Mouse (Mus musculus): Measurements from ENCODE around the gene Slit1. TPM values are rescaled to one million over a fixed set of nuclear protein-coding genes. Genes with fewer than 3 reads are reported as not detected.
A peak's percentile ranks its signal among the peaks of the same experiment; 100 is the strongest.

Slit1 gene
- polyA plus RNA-seq, 1 experiment from 2014 or later: 0.87 TPM

DNA sequence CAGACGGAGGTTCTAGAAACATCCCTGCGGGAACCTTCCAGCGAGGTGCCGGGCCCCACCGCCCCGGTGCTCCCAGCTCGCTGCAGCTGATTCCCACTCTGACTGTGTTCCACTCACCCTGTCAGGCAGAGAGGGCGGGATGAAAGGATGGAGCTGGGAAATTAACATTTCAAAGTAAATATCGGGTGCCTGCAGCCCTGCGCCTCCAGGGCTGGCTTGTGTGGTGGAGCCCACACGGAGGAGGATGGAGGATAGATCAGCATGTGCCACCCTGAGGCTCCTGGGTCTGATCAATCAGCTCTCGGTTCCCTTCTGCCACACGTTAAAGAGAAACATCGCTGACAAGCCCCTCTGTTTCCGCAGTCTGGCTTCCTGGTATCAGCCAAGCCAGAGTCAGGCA, 64.4 kb downstream of the Slit1 start:
- H3K4me1 ChIP-seq: peaks cover 45% of the 10 kb centered on the region
- no peak for DNase-seq (ENCODE audit: low spot score)
- no peaks in the 10 kb centered on the region for H3K36me3 ChIP-seq
- H3K9me3 ChIP-seq: no peaks in the 10 kb centered on the region
- peaks cover 37% of the 10 kb centered on the region; the same call in 1 of the 2 replicates for H3K27me3 ChIP-seq (ENCODE audit: insufficient read depth, poor library complexity, severe bottlenecking)
- peak overlapping the region; percentile 57; the same call in 1 of the 2 replicates for H3K27ac ChIP-seq
- WGBS: 20% methylated on average over 15 of the region's 15 CpGs
- no peak overlapping the region for H3K4me3 ChIP-seq

DNA sequence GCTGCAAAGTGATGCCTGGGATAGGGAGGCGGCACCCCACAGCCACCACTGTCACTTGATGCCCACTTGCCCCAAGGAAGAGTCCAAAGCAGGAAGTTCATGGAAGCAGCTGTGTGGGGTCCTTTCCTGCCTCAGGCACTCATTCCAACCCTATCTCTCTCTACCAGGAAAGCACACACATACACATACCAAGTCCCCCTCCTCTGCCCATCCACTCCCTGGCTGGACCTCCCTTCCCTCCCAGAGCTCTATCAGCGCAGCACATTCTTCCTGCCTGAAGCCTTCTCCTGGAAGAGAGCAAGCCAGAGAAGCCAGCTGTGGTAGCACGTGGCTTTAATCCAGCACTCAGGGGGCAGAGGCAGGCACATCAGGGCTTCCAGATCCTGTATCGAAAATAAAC, 65.9 kb downstream of the Slit1 start:
- Histone ChIP-seq H3K27me3 (ENCODE audit: insufficient read depth, poor library complexity, severe bottlenecking) (peaks cover 37% of the 10 kb centered on the region; the same call in 1 of the 2 replicates), H3K4me1 (peaks cover 47% of the 10 kb centered on the region), H3K4me3 (no peak overlapping the region), H3K36me3 (no peaks in the 10 kb centered on the region), H3K27ac (0 out of 2 replicates have a peak overlapping the region, but pooled peaks have one; percentile 16), H3K9me3 (no peaks in the 10 kb centered on the region)
- peak; percentile 85 for DNase-seq (ENCODE audit: low spot score)
- 23% methylated on average over 4 of the region's 4 CpGs for WGBS

DNA sequence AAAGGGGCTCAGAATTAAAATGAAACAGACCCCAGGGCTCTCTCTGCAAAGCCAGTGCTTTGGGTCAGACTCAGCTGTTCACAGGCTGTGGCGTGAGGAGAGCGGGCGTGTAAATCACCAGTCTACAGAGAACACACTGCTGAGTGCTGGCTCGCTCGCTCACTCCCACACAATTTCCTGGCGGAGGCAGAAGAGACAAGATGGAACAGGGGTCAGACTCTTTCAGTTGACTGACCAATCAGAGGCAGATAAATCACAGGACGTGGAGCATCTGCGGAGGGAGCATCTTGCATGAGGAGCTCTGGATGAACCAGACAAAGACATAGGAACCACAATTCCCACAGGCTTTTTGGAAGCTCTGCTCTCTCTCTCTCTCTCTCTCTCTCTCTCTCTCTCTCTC, 67.9 kb downstream of the Slit1 start:
- Histone ChIP-seq H3K4me1 (peaks cover 57% of the 10 kb centered on the region), H3K36me3 (no peaks in the 10 kb centered on the region), H3K27ac (no peak overlapping the region), H3K4me3 (no peak overlapping the region), H3K27me3 (ENCODE audit: insufficient read depth, poor library complexity, severe bottlenecking) (peaks cover 44% of the 10 kb centered on the region; the same call in 1 of the 2 replicates), H3K9me3 (no peaks in the 10 kb centered on the region)
- WGBS: 57% methylated on average over 8 of the region's 8 CpGs
- no peak for DNase-seq (ENCODE audit: low spot score)

DNA sequence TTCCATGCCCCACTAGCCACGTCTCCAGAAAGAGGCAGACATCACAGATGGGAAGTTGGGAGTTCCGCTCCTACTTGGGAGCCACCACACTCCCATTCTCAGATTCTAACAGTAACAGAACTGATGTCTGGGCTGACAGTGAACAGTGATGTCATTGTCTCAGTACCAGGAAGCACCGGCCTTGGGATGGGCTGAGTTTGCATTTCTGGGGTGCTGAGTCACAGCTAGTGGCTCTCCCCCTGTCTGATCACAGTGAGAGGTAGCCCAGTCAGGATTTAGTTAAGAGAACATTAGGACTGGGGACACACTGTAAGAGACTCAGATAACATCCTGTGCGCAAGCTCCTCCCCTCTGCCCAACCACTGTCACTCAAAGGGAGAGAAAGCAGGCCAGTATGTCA, 69.1 kb downstream of the Slit1 start:
- no peaks in the 10 kb centered on the region for H3K9me3 ChIP-seq
- peaks cover 44% of the 10 kb centered on the region; the same call in 1 of the 2 replicates for H3K27me3 ChIP-seq (ENCODE audit: insufficient read depth, poor library complexity, severe bottlenecking)
- no peak for DNase-seq (ENCODE audit: low spot score)
- H3K4me1 ChIP-seq: peaks cover 66% of the 10 kb centered on the region
- no peaks in the 10 kb centered on the region for H3K36me3 ChIP-seq
- no peak overlapping the region for H3K4me3 ChIP-seq
- no peak overlapping the region for H3K27ac ChIP-seq
- 50% methylated on average over 4 of the region's 4 CpGs for WGBS

DNA sequence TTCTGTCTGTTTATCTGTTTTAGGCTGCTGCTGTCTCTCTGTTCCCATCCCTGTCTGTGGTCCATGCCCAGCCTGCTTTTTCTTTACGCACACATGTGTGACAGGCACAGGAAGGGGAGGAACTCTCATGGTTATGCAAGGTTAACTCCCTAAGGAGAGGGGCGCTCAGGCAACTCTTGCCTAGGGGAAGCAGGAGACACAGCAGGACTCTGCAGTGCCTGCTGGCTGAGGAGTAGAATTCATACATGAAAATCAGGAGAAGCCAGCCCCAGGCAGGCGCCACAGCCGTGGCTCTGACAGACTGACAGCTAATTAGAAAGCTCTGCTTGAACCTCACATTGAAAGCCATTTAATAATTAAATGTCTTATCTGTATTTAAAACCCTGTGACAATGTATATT, 70.6 kb downstream of the Slit1 start:
- no peak overlapping the region for H3K27ac ChIP-seq
- H3K9me3 ChIP-seq: no peaks in the 10 kb centered on the region
- no peak overlapping the region for H3K4me3 ChIP-seq
- DNase-seq (ENCODE audit: low spot score): no peak
- H3K4me1 ChIP-seq: peaks cover 70% of the 10 kb centered on the region
- whole genome bisulfite sequencing: 64% methylated on average over 4 of the region's 4 CpGs
- no peaks in the 10 kb centered on the region for H3K36me3 ChIP-seq
- peaks cover 42% of the 10 kb centered on the region; the same call in 1 of the 2 replicates for H3K27me3 ChIP-seq (ENCODE audit: insufficient read depth, poor library complexity, severe bottlenecking)

DNA sequence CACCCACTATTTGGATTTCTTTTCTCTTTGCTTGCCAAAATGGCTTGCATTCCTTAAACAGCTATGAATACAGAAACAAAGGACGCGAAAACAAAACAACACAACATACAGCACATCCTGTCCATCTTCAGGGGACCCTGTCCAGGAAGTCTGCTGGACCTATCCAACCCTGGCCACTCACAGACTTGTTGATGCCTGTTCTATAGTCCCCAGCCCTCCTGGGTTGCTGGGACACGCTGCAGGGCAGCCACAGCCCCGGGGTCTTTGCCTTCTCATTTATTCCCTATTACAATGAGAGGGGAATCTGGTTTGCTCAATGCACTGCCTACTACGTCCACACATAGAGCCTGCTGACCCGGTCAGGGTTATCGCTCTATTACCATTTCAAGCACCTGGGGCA, 72.5 kb downstream of the Slit1 start:
- H3K4me3 ChIP-seq: no peak overlapping the region
- 58% methylated on average over 7 of the region's 7 CpGs for WGBS
- H3K27ac ChIP-seq: no peak overlapping the region
- H3K36me3 ChIP-seq: no peaks in the 10 kb centered on the region
- H3K4me1 ChIP-seq: peaks cover 64% of the 10 kb centered on the region
- DNase-seq (ENCODE audit: low spot score): no peak
- H3K9me3 ChIP-seq: no peaks in the 10 kb centered on the region
- H3K27me3 ChIP-seq (ENCODE audit: insufficient read depth, poor library complexity, severe bottlenecking): peaks cover 40% of the 10 kb centered on the region

DNA sequence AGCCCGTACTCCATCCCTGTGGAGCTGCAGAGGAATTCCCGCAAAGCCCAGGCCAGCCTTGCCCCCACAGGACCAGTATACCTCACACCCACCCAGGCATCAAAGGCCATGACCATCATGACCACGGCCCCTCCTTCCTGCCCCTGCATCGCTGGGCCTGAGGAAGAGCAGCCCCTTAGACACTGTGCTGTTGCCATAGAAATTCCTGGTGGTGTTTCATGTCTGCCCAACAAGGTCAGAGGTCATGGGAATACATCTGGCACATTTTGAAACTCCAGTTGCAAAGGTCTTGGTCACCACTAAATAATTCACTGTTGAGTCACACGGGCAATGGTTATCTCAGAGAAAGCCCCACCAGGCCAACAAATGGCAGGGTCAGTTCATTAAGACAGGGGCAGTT, 73.0 kb downstream of the Slit1 start:
- Histone ChIP-seq H3K9me3 (no peaks in the 10 kb centered on the region), H3K4me3 (no peak overlapping the region), H3K27me3 (ENCODE audit: insufficient read depth, poor library complexity, severe bottlenecking) (peaks cover 40% of the 10 kb centered on the region), H3K36me3 (no peaks in the 10 kb centered on the region), H3K4me1 (peaks cover 64% of the 10 kb centered on the region), H3K27ac (no peak overlapping the region)
- WGBS: 35% methylated on average over 5 of the region's 5 CpGs
- DNase-seq (ENCODE audit: low spot score): no peak

DNA sequence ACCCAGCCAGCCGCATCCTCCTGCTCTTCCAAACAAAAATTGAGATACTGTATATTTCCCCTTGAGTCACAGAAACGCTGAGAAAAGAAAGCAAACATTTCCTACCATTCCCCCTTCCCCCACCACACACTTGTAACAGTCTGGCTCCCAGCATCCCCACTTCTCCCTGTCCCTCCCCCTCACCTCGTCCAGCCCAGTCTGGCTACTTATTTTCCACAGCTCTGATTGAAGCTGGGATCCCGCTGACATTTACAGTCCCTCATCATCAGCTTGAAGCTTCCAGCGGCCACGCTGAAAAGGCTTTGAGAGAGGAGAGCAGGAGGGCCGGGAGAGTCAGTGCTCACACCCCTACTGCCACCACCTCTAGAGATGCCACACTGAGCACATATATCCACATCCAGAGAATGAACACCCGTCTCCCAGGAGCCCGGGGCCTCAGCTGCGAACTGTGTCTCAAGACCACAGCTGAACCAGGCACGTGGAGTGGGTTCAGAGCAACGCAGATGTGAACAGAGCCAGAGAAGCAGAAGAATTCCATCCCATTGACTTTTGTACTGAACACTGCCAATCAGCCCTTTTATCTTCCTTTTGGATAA, 73.6 kb downstream of the Slit1 start:
- no peak for DNase-seq (ENCODE audit: low spot score)

DNA sequence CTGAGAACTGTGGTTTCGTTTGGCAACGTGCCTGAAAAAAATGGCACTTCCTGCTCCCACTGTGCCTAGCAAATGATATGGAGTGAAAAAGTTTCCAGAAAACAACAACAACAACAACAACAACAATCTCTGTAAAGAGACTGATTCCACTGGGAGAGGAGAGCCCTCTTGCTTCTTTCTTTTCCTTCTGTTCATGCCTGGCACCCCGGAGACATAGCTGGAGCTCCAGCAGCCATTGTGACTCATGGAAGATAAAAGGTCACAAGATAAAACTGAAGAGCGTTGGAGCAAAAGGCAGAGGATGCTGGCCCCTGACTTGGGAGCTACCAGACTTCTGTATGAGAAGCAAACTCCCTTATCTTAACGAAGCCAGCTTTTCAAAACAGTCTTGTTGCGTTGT, 75.9 kb downstream of the Slit1 start:
- H3K4me1 ChIP-seq: peaks cover 65% of the 10 kb centered on the region
- no peak for DNase-seq (ENCODE audit: low spot score)
- peaks cover 68% of the 10 kb centered on the region for H3K27me3 ChIP-seq (ENCODE audit: insufficient read depth, poor library complexity, severe bottlenecking)
- no peak overlapping the region for H3K4me3 ChIP-seq
- no peaks in the 10 kb centered on the region for H3K36me3 ChIP-seq
- H3K9me3 ChIP-seq: no peaks in the 10 kb centered on the region
- H3K27ac ChIP-seq: no peak overlapping the region
- WGBS: 17% methylated on average over 6 of the region's 6 CpGs

More for the DNA sequence above, 73.6 kb downstream of the Slit1 start:
- Histone ChIP-seq H3K27ac (peak overlapping the region; percentile 42; the same call in 1 of the 2 replicates), H3K4me3 (no peak overlapping the region), H3K36me3 (no peaks in the 10 kb centered on the region), H3K4me1 (peaks cover 66% of the 10 kb centered on the region), H3K9me3 (no peaks in the 10 kb centered on the region), H3K27me3 (ENCODE audit: insufficient read depth, poor library complexity, severe bottlenecking) (peaks cover 47% of the 10 kb centered on the region)
- 34% methylated on average over 12 of the region's 12 CpGs for WGBS

DNA sequence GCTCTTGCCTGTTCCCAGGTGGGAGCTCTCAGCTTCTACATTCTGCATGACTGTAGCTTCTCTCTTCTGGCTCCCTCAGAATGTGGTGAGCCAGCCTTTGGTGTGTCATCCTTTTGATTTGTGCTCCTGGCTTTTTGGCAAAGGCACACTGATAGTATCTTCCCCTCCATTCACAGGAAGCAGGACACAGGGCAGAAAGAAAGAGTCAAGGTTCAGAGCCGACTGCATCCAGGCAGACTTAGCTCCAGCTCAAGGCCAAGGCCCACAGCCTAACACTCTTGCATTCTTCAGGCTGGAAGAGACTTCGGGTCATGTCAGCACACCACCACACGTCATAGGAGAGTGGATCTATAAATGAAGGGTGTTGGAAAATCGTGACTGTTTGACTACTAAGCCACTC, 77.5 kb downstream of the Slit1 start:
- no peak for DNase-seq (ENCODE audit: low spot score)
- Histone ChIP-seq H3K27ac (no peak overlapping the region), H3K9me3 (no peaks in the 10 kb centered on the region), H3K36me3 (no peaks in the 10 kb centered on the region), H3K27me3 (ENCODE audit: insufficient read depth, poor library complexity, severe bottlenecking) (peaks cover 64% of the 10 kb centered on the region), H3K4me1 (peaks cover 56% of the 10 kb centered on the region), H3K4me3 (no peak overlapping the region)
- WGBS: 52% methylated on average over 4 of the region's 4 CpGs

DNA sequence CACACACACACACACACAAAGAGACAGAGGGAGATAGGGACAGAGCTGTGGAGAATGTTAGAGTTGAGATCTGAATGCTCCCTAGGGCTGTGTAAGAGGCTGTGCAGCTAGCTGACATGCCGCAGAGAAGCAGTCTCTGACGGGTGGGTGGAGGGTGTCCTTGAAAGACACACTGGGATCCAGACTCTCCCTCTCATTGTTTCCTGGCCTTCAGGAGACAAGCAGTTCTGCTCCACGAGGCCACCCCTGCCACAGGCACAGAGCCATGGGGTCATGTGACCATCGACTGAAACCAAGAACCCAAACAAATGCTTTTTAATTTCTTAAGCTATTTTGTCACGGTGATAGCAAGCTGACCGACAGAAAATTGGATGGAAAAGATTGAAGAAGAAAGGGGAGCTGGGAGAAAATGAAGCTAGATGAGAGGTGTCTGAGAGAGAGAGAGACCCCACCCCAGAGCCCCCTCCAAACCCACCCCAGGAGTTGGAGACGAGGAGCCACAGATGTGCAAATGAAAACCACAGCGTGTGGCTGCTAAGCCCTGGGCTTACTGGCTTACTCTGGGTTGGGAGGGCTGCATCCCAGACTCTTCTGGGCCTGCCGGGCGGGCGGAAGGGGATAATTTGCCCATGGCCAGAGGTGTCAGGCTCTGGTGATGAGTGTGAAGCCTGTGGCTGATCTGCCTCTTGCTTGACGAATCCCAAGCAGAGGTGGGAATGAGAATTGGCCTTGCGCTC, 79.8 kb downstream of the Slit1 start:
- WGBS: 12% methylated on average over 13 of the region's 13 CpGs

DNA sequence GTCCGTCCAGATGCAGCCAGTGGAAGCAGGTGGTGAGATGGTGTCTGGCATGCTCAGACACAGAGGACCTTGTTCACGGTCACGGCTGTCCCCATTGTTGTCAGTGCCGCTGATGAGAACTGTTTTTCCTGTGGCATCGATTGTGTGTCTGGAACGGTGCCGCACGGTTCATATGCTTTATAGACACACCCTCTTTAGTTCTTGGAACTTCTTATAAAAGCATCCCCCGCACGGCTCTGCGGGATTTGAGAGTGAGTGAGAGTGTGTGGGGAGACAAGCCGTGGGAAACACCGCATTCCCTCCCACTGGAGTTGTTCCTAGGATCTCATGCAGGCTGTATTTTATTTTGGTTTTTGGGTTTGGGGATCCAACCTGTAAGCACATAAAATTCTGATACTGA, 82.0 kb downstream of the Slit1 start:
- H3K27ac ChIP-seq: no peak overlapping the region
- H3K36me3 ChIP-seq: no peaks in the 10 kb centered on the region
- no peaks in the 10 kb centered on the region for H3K9me3 ChIP-seq
- no peak overlapping the region for H3K4me3 ChIP-seq
- no peak for DNase-seq (ENCODE audit: low spot score)
- H3K4me1 ChIP-seq: peaks cover 21% of the 10 kb centered on the region; the same call in 1 of the 2 replicates
- WGBS: 81% methylated on average over 13 of the region's 13 CpGs
- peaks cover 92% of the 10 kb centered on the region for H3K27me3 ChIP-seq (ENCODE audit: insufficient read depth, poor library complexity, severe bottlenecking)

More for the DNA sequence above, 79.8 kb downstream of the Slit1 start:
- H3K9me3 ChIP-seq: no peaks in the 10 kb centered on the region
- H3K27me3 ChIP-seq (ENCODE audit: insufficient read depth, poor library complexity, severe bottlenecking): peaks cover 84% of the 10 kb centered on the region
- no peak overlapping the region for H3K4me3 ChIP-seq
- no peaks in the 10 kb centered on the region for H3K36me3 ChIP-seq
- no peak overlapping the region for H3K27ac ChIP-seq
- peaks cover 38% of the 10 kb centered on the region for H3K4me1 ChIP-seq
- no peak for DNase-seq (ENCODE audit: low spot score)

DNA sequence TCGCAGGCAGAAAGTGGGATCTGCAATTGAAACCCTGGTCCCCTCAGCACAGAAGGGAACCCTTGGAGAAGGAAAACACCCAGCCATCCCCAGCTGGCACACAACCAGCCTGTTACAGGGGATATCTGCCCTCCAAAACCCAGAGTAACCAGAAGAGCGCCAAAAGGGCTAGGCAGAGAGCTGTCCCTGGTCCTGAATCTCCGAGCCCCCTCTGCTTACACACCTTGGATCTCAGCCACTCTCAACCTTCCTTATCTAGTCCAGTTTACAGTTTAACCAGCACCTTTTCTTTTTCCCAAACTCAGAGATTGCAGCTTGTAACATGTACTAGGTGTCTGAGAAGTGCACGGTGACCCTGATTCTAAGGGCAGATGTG, 82.5 kb downstream of the Slit1 start:
- DNase-seq (ENCODE audit: low spot score): peak; percentile 83
- Histone ChIP-seq H3K27me3 (ENCODE audit: insufficient read depth, poor library complexity, severe bottlenecking) (peaks cover 92% of the 10 kb centered on the region), H3K27ac (no peak overlapping the region), H3K36me3 (no peaks in the 10 kb centered on the region), H3K9me3 (no peaks in the 10 kb centered on the region), H3K4me1 (peaks cover 22% of the 10 kb centered on the region; the same call in 1 of the 2 replicates), H3K4me3 (no peak overlapping the region)
- 17% methylated on average over 4 of the region's 4 CpGs for WGBS

All from heart, embryonic 10.5 days (tissue).